Comparison of ENCODE assay signal across 16 mouse cellular contexts in the genomic region with DNA sequence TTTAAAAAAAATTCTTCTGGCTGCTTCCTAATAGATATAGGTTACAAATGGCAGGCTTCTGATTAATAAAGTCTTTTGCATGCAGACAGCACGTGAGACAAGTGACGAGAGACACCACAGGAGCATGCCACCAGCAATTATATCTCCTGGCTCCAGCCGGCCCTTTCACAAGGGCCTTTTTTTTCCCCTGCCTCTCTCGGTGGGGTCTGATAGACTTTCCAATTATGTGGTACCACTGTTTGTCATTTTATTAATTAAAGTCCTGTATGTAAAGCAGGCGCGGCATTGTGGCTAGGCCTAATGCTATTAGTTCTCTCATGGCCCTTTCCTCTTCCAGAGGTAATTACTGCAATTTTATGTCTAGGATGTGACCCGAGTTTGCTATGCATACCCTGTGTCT.
"Had no signal": no experiment of that assay in that cellular context is flagged by ENCODE, and none has a peak within 500 bp of the region (broad histone marks: within the 10 kb centered on the region; RNA-seq: fewer than 3 reads in every experiment).

No protein-coding gene starts in this region.

- H3K4me2 ChIP-seq: neural tube, embryonic 12.5 days; neural tube, embryonic 13.5 days; neural tube, embryonic 15.5 days; stomach, embryonic 15.5 days had no signal

- H3K4me1 ChIP-seq: neural tube, embryonic 12.5 days; neural tube, embryonic 15.5 days; stomach, embryonic 15.5 days had no signal

- H3K4me3 ChIP-seq: neural tube, embryonic 12.5 days; neural tube, embryonic 13.5 days; neural tube, embryonic 15.5 days; stomach, embryonic 15.5 days had no signal

- H3K27ac ChIP-seq: neural tube, embryonic 12.5 days; neural tube, embryonic 13.5 days; neural tube, embryonic 15.5 days; stomach, embryonic 15.5 days; stomach, postnatal 0 days had no signal

- DNase-seq: right cerebral cortex, adult 18-20 months; right cerebral cortex, postnatal 14 days; right cerebral cortex, postnatal 25 days; right cerebral cortex, postnatal 4 days; spleen, adult 18-20 months; thymus, adult 18-20 months; thymus, adult 2 months; thymus, postnatal 14 days; thymus, postnatal 25 days; thymus, postnatal 36 days; thymus, postnatal 4 days had no signal

- H3K27me3 ChIP-seq: neural tube, embryonic 12.5 days; neural tube, embryonic 13.5 days; neural tube, embryonic 15.5 days; stomach, embryonic 15.5 days had no signal

- H3K9me3 ChIP-seq: neural tube, embryonic 12.5 days; neural tube, embryonic 13.5 days; neural tube, embryonic 15.5 days; stomach, embryonic 15.5 days had no signal

- H3K9ac ChIP-seq: neural tube, embryonic 12.5 days; neural tube, embryonic 13.5 days; neural tube, embryonic 15.5 days; stomach, embryonic 15.5 days had no signal

- H3K36me3 ChIP-seq: neural tube, embryonic 12.5 days; neural tube, embryonic 13.5 days; neural tube, embryonic 15.5 days; stomach, embryonic 15.5 days had no signal
